Mouse (Mus musculus) stomach, embryonic 15.5 days (tissue): ENCODE measurements at regions not wholly inside any gene's neighbourhood (a gene's known extent, or its start where the extent isn't known, plus 50 kb on each side); places are given as distances from the start of the nearest gene placed in this dataset.
A peak's percentile ranks its signal among the peaks of the same experiment; 100 is the strongest.
"Not testable (repeated sequence)": the region's sequence is repeated elsewhere in the genome, so short reads cannot be mapped to it uniquely, and the experiment has no call there.

Experiments used
- ATAC-seq: fragments of 200-750 bp; cut with Nextera tagmentation; 2 replicates; pipeline ENCODE4 v1.8.0; 2017; ENCODE audit warnings: low read depth, moderate number of reproducible peaks, moderate TSS enrichment; ENCODE audit not compliant: insufficient read depth, low FRiP score
- H3K27ac ChIP-seq: fragments of 300-500 bp; sonication (generic); 2 replicates; pipeline ENCODE4 v1.5.1; 2015; ENCODE audit warnings: mild to moderate bottlenecking, inconsistent platforms
- H3K27me3 ChIP-seq: fragments of 300-500 bp; sonication (generic); replicated peaks from 2 replicates; pipeline ENCODE4 v1.6.1; 2015; ENCODE audit warnings: inconsistent platforms
- H3K36me3 ChIP-seq: fragments of 300-500 bp; sonication (generic); 2 replicates; pipeline ENCODE4 v1.6.1; 2015; ENCODE audit warnings: inconsistent platforms
- H3K4me1 ChIP-seq: fragments of 300-500 bp; sonication (generic); 2 replicates; pipeline ENCODE4 v1.6.1; 2015; ENCODE audit warnings: inconsistent platforms
- H3K4me2 ChIP-seq: fragments of 300-500 bp; sonication (generic); 2 replicates; pipeline ENCODE4 v1.6.1; 2015; ENCODE audit warnings: mild to moderate bottlenecking, inconsistent platforms
- H3K4me3 ChIP-seq: fragments of 300-500 bp; sonication (generic); replicated peaks from 2 replicates; pipeline ENCODE4 v1.5.1; 2015; ENCODE audit warnings: inconsistent platforms
- H3K9ac ChIP-seq: fragments of 300-500 bp; sonication (generic); 2 replicates; pipeline ENCODE4 v1.6.1; 2015; ENCODE audit warnings: inconsistent platforms
- H3K9me3 ChIP-seq: fragments of 300-500 bp; sonication (generic); 2 replicates; pipeline ENCODE4 v1.6.1; 2016; ENCODE audit warnings: inconsistent platforms
- WGBS: fragments of 180-500 bp; shearing (Covaris S2); methylation state at CpG from one replicate; pipeline ENCODE4 v1.1.7; 2015; 5-methylcytosine and 5-hydroxymethylcytosine counted together

DNA sequence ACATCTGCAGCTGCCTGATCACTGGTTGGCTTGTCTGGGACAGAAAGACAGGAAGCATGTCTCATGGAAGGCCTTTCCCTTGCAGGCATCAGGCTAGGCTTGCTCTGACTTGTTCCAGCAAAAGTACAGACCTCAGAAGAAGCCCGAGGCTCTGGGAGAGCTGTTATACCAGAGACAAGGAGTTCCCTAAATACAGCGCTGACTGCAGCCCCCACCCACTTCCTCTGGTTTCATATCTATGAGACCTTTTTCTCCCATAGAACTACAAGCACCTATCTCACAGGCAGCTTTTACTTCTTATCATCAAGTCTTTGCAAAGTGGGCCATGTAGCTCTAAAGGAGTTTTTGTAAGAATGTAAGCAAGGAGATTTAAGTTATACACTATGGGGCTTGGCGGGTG is 312.2 kb upstream of the Vmn1r3 start:
- H3K9ac ChIP-seq, H3K4me3 ChIP-seq, H3K27ac ChIP-seq, H3K4me2 ChIP-seq, H3K9me3 ChIP-seq, ATAC-seq, H3K4me1 ChIP-seq, H3K27me3 ChIP-seq, H3K36me3 ChIP-seq: not testable (repeated sequence)
- WGBS = no CpG with 5 or more reads among the region's 3 CpGs

DNA sequence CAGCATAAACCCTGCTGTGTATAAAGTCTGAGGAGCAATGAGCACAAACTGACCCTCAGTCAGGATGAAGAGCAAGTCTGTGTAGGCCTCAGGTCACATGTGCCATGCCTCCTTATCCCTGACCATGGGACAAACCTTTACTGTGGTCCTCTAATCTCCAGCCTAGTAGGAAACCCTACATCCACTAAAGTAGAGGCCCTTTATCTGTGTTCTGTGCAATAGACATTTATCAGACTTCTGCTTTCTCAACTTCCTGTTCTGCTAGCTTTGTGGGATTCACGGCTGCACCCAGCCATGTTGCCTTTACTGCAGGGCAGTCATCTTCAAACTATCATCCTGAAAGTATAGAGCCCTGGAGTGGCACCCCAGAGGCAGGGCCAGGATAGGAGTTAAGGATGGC is 310.8 kb upstream of the Vmn1r3 start:
- not testable (repeated sequence) for H3K9me3 ChIP-seq, H3K36me3 ChIP-seq, H3K4me1 ChIP-seq, H3K4me3 ChIP-seq, H3K4me2 ChIP-seq, ATAC-seq, H3K27me3 ChIP-seq, H3K9ac ChIP-seq, H3K27ac ChIP-seq
- 71% methylated on average over 1 of the region's 1 CpGs for WGBS

DNA sequence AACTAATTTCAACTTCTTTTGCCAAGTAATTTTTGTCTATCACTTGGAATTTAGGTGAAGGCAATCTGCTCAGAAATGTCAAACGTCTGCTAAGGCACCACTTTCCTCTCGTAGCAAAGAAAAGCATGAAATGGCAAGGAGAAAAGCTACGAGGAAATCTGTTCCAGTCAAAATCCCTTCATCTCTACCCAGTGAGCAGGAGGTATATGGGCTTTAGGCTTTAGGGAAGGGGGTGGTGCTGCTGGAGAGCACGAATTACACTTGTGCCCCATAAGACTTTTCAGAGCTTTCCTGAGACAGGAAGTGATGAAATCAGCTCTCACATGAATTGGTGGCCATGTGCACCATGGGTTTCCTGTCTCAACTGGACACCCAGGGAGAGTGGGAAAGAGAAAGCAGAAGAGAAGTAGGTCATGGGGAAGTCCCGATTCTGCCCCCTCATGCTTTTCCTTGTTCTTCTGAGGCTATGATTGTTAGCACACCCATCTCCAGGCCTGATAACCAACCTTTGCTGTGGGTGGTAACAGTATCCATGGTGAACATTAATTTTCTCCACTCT is 309.0 kb upstream of the Vmn1r3 start:
- H3K4me2 ChIP-seq, H3K4me1 ChIP-seq, ATAC-seq, H3K9me3 ChIP-seq, H3K4me3 ChIP-seq, H3K27ac ChIP-seq, H3K27me3 ChIP-seq, H3K36me3 ChIP-seq, H3K9ac ChIP-seq: not testable (repeated sequence)
- WGBS = no CpG with 5 or more reads among the region's 5 CpGs

DNA sequence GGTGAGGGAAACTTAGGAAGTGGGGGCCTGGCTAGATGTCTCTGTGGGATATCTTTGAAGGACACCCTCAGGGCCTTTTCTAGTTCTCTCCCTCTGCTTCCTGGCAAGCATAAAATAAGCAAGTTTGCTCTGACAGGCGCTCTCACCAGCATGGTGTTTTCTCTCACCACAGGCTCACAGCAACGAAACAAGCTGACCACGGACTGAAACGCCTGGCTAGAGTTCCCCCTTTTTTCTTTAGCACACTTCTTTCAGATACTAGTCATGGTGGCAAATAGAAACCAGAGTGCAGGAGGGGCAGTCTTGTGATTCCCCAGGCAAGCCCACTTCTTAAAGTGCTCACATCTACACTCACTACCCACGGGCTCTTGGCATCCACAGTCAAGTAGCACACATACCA is 305.7 kb upstream of the Vmn1r3 start:
- H3K4me3 ChIP-seq, H3K27me3 ChIP-seq, H3K36me3 ChIP-seq, H3K4me2 ChIP-seq, H3K27ac ChIP-seq, H3K9me3 ChIP-seq, H3K4me1 ChIP-seq, ATAC-seq, H3K9ac ChIP-seq: not testable (repeated sequence)
- WGBS = no CpG with 5 or more reads among the region's 5 CpGs

DNA sequence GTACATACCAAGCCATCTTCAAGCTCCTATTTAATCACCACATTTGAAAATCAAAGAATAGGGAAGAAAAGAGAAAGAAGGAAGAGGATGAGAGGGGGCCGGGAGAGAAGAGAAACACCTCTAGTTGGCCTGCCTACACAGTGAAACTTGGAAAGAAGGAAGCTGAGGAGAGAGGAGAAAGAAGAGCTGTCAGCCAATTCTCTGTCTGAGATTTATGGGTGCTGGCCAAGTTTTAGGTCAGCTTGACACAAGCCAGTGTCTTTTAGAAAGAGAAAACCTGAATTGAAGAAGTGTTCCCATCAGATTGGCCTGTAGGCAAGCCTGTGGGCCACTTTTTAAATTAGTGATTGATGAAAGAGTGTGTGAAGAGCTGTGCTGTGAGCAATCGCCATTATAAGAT is 296.9 kb upstream of the Vmn1r3 start:
- 89% methylated on average over 2 of the region's 2 CpGs for whole genome bisulfite sequencing
- Histone ChIP-seq H3K36me3 (no peaks in the 10 kb centered on the region), H3K27me3 (no peaks in the 10 kb centered on the region), H3K4me3 (no peak overlapping the region), H3K27ac (no peak overlapping the region), H3K4me2 (no peak overlapping the region), H3K9ac (no peak overlapping the region), H3K9me3 (no peaks in the 10 kb centered on the region), H3K4me1 (no peaks in the 10 kb centered on the region)
- ATAC-seq = no peak

DNA sequence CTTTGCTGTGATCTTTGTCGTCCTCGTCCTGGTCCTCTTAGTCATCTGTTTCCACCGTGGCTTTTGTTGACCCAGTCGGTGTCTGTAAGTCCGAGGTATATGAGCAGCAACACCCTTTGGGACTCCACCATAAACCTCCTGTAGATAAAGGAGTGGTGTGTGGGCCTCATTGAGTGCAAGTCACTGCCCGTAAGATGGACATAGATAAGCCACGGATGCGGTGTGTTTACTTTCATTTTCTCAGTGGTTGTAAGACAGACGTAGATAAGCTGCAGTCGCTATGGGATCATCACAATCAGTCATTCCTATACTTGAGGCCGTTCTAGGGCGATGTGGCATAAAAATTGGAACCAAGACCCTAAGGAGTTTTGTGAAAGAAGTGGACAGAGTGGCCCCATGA is 271.6 kb upstream of the Vmn1r3 start:
- Histone ChIP-seq H3K9me3 (no peaks in the 10 kb centered on the region), H3K4me1 (no peaks in the 10 kb centered on the region), H3K9ac (no peak overlapping the region), H3K27ac (no peak overlapping the region), H3K27me3 (no peaks in the 10 kb centered on the region), H3K36me3 (no peaks in the 10 kb centered on the region), H3K4me2 (no peak overlapping the region), H3K4me3 (no peak overlapping the region)
- WGBS = 92% methylated on average over 12 of the region's 12 CpGs
- no peak for ATAC-seq

DNA sequence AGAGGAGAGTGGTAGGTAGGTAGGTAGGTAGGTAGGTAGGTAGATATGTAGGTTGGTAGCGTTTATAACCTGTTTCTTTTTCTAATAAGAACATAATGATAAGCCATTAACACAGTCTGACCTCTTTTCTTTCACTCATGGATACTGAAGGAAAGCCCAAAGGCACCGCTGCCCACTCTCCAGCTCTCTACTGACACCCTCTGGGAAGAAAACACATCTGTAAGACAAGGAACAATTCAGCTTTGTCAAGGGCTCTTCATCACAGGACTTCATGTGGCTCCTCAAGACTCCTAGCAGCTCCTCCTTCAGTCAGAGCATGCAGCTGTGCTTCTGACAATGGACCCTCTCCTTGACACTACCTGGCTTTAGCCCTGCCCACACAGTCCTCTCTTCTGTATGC is 252.2 kb upstream of the Vmn1r3 start:
- not testable (repeated sequence) for H3K36me3 ChIP-seq, ATAC-seq, H3K27me3 ChIP-seq, H3K4me2 ChIP-seq, H3K4me1 ChIP-seq, H3K27ac ChIP-seq, H3K4me3 ChIP-seq, H3K9ac ChIP-seq, H3K9me3 ChIP-seq
- 74% methylated on average over 2 of the region's 2 CpGs for WGBS

DNA sequence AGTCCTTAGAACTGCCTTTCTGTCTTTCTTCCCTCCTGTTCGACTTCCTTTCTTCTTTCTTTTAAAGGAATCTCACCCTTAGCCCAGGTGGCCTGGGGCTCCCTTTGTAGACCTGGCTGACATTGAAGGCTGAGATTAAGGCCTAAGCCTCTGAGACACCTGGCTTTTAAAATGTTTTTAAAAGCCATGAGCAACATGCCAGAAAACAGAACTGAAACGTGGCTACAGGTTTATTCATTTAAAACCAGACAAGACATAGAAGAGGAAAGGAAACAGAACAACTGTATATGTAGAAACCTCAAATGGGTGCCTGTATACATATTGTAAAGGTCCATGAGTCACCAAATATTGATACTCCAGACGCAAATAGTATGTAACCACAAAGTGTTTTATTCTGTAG is 242.8 kb upstream of the Vmn1r3 start:
- Histone ChIP-seq H3K4me3 (no peak overlapping the region), H3K4me2 (no peak overlapping the region), H3K9me3 (no peaks in the 10 kb centered on the region), H3K36me3 (no peaks in the 10 kb centered on the region), H3K27ac (no peak overlapping the region), H3K9ac (no peak overlapping the region), H3K27me3 (no peaks in the 10 kb centered on the region), H3K4me1 (no peaks in the 10 kb centered on the region)
- ATAC-seq = no peak
- 47% methylated on average over 3 of the region's 3 CpGs for WGBS

DNA sequence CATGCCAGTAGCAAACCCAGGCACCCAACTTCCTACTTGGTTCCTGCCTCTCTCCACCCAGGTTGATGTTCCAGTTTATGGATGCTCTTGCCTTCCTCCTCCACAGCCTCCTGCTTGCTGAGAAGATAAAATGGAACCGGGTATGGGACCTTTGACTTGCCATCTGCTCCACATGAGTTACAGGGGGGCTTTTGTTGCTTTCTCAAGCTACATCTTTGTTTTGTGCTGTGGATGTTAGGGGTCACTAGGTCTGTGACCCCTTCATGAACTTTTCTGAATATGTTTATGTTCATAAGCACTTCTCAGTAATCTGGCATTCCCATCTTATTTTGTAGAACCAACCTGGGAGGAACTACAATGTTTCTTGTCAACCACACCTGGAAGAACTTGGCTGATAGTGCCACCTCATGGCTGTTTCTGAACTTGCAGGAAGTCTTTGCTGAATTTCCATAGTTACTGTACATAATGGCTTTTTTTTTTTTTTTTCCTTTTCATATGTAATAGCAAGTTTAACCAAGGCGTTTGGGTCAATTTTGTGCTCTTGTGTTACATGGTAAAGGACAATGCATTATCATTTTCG is 234.9 kb upstream of the Vmn1r3 start:
- no peak overlapping the region for H3K4me2 ChIP-seq
- 0 out of 2 replicates have a peak, but pooled peaks have one; percentile 14 for ATAC-seq
- H3K9me3 ChIP-seq = no peaks in the 10 kb centered on the region
- H3K9ac ChIP-seq = no peak overlapping the region
- H3K4me1 ChIP-seq = no peaks in the 10 kb centered on the region
- no peak overlapping the region for H3K4me3 ChIP-seq
- no peaks in the 10 kb centered on the region for H3K27me3 ChIP-seq
- 12% methylated on average over 3 of the region's 3 CpGs for WGBS
- no peak overlapping the region for H3K27ac ChIP-seq
- no peaks in the 10 kb centered on the region for H3K36me3 ChIP-seq

DNA sequence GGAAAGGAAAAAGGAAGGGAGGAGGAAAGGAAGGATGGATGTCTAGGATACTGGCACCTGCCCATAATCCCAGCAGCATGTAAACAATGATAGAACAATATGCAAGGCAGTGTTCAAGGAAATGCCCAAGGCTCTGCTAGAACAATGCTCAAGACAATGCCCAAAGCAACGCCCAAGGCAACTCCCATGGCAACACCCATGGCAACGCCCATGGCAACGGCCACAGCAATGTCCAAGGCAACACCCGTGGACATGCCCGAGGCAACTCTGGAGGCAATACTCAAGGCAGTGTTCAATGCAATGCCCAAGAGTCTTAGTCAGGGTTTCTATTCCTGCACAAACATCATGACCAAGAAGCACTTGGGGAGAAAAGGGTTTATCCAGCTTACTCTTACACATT is 231.5 kb upstream of the Vmn1r3 start:
- H3K9ac ChIP-seq = no peak overlapping the region
- H3K36me3 ChIP-seq = no peaks in the 10 kb centered on the region
- no peak overlapping the region for H3K4me3 ChIP-seq
- H3K27ac ChIP-seq = no peak overlapping the region
- no peaks in the 10 kb centered on the region for H3K9me3 ChIP-seq
- WGBS = 84% methylated on average over 5 of the region's 5 CpGs
- no peaks in the 10 kb centered on the region for H3K27me3 ChIP-seq
- no peak for ATAC-seq
- H3K4me2 ChIP-seq = no peak overlapping the region
- H3K4me1 ChIP-seq = no peaks in the 10 kb centered on the region

DNA sequence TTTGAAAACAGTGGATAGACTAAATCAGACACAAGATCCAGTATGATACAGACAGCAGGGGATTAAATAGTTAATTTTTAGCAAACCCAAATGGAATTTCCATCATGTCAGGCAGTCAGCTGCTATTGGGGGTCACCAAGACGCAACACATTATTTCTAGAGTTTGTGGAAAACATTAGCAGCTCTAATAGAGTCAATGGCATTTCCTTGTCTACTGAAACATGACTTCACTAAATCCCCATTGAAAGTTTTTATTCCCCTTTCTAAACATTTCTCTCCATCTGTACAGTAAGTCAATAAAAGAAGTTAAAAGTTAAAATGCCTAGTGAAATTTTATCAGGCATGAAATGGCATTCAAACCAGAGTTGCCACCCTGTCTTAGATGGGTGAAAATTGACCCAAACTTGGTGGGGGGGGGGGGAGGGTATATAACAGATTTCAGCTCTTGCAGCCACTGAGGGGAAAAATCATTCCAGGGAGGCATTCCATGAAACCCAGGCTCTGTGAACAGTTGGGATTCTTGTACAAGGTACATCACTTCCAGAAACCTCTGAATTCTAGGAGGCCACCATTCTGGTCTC is 229.4 kb upstream of the Vmn1r3 start:
- H3K36me3 ChIP-seq, ATAC-seq: not testable (repeated sequence)

DNA sequence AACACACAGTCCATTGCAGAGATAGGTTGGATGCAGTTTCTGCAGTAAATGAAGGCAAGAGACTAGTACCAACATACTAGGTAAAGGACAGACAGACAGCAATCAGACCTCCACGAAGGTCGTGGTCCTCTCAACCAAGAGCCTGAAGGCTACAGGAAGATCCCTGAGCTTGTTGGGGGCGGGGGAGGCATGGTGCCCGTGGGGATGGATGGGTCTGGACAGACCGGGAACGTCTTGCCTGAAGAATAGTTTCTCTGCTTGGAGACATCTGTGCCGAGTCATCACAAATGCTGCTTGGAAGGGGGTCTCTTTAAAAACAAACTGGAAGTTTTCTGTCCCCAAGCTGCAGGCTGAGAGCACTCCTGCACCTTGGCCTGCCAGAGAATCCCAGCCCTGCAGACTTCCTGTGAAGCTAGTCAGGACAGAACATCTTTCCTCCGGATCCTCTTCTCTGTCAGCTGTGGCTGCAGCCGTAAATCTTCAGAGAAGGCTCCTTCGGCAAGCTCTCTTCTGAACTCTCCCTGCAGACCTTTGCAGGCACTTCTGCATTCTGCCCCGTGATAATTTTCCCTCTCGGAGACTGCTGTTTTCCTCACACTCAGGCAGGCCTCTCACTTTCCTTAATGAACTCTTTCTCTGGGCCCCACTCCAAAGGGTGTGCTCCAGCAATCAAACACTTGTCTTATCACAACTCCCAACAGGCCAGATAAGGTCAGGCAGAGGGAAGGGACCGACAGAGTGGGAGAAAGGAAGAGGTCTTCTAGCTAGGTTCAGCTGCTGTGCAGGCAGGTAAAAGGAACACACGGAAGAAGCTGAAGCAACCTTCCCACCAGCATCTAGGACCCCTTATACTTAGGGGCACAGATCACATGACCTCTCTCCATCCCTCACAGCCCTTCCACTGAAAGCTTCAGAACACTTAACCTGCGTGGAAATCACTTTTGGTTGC is 228.6 kb upstream of the Vmn1r3 start:
- WGBS = 29% methylated on average over 15 of the region's 15 CpGs
- Histone ChIP-seq H3K4me1 (no peaks in the 10 kb centered on the region), H3K36me3 (no peaks in the 10 kb centered on the region), H3K27ac (0 out of 2 replicates have a peak overlapping the region, but pooled peaks have one; percentile 31), H3K27me3 (no peaks in the 10 kb centered on the region), H3K4me2 (no peak overlapping the region), H3K9ac (no peak overlapping the region), H3K9me3 (no peaks in the 10 kb centered on the region), H3K4me3 (no peak overlapping the region)
- peak; percentile 84 for ATAC-seq

More for the DNA sequence above, 229.4 kb upstream of the Vmn1r3 start:
- not testable (repeated sequence) for H3K9me3 ChIP-seq, H3K27me3 ChIP-seq, H3K4me3 ChIP-seq, H3K4me2 ChIP-seq, H3K27ac ChIP-seq, H3K4me1 ChIP-seq, H3K9ac ChIP-seq
- 14% methylated on average over 1 of the region's 1 CpGs for WGBS
